Mouse (Mus musculus) heart, adult 11 months (tissue): Measurements from ENCODE around the gene Atp10b.

Source experiments
- DNase-seq: peaks from one replicate; pipeline ENCODE4 v3.0.0; 2022

Gene Atp10b

GRCm38 (mm10) chr11:43200089-43200488 lies 50.4 kb downstream of the Atp10b start:
- DNase-seq, result no peak

GRCm38 (mm10) chr11:43203580-43203979 lies 53.9 kb downstream of the Atp10b start:
- peak; percentile 41 for DNase-seq

GRCm38 (mm10) chr11:43213134-43213533 lies 63.5 kb downstream of the Atp10b start:
- DNase-seq, result no peak

GRCm38 (mm10) chr11:43213740-43214139 lies 64.1 kb downstream of the Atp10b start:
- no peak for DNase-seq

DNA sequence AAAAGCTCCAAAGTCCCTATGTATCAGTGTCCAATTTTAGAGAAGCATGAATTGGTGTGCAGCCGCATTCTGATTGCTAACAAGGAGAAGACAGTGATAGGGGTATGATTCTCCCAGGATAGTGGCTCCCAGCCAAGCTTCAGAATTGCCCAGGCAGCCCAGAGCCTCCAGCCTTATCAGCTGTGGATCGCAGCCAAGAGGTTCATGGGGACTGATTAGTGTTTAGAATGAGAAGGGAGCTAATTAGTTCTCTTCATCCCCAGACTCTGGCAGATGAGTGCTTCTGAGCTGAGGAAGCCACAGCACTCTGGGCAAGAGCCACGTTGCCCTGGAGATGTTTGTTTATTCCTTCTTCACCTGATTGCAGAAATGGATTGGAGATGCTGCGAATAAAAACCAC lies 67.3 kb downstream of the Atp10b start:
- DNase-seq, result peak; percentile 86

- no peak for DNase-seq
These were observed 80.6 kb downstream of the Atp10b start for GRCm38 (mm10) chr11:43230231-43230630.

GRCm38 (mm10) chr11:43232073-43232472 lies 82.4 kb downstream of the Atp10b start:
- no peak for DNase-seq

DNA sequence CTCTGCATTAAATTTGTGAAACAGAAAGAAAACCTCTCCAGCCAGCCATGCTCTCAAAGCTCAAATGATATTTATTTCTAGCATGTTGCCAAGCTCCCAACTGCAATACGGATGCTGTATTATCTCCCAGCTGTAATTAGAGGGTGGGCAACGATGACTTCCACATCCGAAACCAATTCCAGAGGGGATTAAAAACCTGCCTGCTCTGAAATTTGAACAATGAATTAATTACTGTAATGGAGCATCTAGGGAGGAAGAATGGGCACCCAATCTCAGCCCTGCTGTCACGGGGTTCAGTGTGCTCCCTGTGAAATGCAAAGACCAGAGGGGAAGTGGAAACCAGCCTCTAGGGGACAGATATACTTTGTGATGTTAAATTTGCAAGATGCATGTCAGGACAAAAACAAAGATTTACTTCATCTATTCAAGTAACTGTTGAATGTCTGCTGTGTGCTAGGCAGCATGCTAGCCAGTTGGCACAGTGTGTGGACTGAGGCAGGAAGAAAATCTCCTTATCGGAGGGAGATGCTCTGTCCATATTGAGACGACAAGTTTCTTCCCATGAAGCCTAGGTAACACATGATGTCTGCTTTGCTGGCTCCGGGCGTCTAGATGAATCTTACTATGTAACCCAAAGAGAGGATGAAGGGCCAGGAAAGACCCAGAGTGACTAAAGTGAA lies 86.8 kb downstream of the Atp10b start:
- peak; percentile 39 for DNase-seq

DNA sequence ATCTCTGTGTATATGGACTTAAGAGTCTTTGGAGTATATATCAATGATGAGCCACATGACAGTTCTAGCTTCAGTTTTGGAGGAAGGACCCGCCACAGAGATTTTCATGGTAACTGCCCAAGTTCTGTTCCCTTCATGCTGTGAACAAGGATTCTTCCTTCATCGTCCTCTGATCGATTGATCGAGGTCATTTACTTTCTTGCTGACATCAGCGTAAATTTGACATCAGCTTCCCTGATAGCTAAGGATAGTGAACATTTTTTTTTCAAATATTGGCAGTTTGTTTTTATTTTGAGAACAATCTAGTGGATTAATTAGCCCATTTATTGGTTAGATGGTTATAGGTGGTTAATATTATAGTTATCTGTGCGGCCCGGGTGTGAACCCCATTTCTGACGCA lies 90.1 kb downstream of the Atp10b start:
- DNase-seq, result no peak

DNA sequence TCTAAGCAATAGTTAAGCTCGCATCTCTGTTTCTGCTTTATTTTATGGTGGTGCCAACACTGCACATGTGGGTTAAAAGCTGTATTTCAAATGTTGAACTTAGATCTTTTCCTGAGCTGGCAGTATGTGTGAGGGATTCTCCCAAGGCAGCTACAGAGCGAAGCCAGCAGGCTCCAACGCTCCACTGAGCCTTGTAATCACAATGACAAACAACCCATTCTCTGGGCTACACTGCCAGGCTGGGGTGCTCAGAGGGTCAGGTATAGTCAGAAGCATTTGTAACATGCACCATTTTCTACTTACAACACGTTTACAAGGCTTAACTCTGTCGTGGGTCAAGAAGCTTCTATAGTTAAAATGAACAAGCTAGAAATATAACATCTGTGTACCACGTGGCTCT lies 103.4 kb downstream of the Atp10b start:
- no peak for DNase-seq

DNA sequence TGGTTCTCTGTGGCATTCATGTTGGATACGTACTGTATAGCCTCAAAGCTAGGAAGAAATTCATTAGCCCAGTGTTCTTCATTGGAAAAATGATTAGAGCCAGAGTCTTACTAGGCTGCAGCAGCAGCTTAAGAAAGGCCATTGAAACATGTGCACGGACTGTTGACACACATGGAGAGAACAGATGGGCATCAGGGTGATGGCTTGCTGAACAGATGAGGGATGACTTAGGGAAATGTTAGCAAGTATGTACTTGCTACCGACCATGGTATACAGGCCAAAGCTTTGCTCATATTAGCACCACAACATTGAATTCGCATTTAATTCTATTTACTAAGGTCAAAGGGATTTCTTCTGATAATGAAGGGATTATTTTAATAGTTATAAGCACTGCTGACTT lies 105.6 kb downstream of the Atp10b start:
- no peak for DNase-seq

DNA sequence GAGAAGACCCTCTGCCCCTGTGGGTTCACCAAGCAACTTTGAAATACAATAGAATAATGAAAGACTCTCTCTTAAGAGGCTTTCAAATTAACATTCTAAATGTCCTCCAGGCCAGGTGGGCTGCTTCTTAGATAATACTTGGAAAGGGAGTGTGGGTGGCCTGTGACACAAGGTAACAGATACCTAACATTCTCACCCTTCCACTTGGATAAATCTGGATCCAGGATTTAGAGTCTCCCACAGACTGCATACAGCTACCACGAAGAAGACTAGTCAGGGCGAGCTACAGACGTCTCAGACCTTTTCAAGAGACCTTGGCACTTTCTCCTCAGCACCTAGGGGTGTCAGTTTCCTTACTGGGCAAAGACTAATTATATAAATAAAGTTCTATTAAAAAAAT lies 107.6 kb downstream of the Atp10b start:
- DNase-seq, result no peak

GRCm38 (mm10) chr11:43257781-43258180 lies 108.1 kb downstream of the Atp10b start:
- no peak for DNase-seq

DNA sequence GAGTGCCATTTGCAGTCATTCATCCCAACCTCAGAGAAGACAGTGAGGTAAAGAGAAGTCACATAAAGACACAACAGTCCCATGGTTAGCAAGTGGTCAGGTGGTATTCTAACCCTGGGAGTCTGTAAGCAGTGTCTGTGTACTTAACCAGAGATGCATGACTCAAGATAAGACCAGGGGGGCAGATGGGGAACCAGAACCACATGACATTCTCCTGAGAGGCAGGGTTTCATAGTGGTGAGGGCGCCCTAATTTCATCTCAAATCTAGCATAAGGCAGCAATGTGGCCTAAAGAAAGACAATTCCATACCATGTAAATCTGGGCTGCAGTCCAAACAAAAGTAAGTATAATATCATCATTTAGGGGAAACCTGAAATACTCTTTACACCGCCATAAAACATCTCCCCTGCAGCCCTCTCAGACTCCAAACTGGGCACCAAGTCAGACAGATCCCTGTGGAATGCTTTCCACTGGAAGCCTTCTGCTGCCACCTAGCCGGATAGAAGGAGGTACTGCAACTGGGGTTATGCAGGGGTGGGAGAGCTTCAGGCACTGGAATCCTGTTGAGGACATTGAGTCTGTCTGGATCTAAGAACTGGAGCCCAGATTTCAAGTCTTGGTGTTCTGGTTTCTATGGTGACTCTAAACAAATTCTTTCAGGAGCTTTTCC lies 114.0 kb downstream of the Atp10b start:
- peak; percentile 92 for DNase-seq

DNA sequence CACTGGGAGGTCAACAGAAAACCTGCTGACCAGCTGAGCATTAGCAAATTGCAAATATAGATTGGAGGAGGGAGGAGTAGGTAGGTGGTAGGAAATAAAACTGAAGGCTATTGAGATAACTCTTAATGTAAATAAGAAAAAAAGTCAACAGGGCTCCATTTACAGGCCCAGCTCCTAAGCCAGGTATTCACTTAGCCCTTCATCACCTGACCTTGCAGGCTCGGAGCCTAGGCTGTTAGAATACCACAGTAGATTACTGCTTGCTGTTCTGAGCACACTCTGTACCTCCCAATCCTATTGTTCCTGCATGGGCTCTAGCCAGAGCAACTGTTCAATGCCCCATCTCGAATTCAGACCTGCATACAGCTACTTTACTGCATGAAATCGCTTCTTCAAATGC lies 117.8 kb downstream of the Atp10b start:
- no peak for DNase-seq

- peak; percentile 72 for DNase-seq
These were observed 120.0 kb downstream of the Atp10b start for GRCm38 (mm10) chr11:43269503-43270255.

DNA sequence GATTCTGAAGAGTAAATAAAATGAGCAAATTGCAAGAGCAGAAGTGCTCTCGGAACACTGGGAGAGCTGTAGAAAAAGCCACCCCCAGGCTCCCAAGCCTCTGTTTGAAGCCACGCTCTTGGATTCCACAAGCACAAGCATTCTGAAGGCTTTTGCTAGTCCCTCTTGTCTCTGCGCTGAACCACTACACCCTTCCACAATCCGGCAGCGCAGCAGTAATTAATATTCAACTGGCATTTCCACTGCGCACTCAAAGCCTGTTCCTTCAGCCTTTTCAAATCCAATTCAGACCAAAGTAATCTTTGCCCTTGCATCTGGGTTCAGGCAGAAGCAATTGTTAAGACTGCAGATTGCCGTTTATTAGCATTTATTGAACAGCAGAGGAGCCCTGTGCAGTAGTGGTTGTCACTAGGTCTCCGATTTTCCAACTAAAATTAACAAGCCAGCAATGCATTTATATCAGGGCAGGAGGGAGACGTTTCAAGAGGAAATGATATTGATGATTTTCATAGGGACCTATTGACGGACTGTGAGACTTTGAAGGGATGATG lies 120.7 kb downstream of the Atp10b start:
- DNase-seq, result no peak

DNA sequence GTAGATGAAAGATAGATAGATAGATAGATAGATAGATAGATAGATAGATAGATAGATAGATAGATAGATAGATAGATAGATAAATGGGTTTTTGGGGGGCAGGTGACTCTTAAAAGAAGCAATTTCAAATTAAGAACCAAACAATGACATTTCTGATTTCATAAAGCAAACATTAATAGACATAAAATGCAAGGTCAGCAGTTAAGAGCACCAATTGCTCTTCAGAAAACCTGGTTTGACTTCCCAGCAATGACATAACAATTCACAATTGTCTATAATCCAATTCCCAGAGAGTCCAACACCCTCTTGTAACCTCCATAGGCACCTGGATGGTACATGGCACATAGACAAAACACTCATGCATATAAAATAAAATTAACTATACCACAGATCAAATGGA lies 124.2 kb downstream of the Atp10b start:
- DNase-seq, result no peak

DNA sequence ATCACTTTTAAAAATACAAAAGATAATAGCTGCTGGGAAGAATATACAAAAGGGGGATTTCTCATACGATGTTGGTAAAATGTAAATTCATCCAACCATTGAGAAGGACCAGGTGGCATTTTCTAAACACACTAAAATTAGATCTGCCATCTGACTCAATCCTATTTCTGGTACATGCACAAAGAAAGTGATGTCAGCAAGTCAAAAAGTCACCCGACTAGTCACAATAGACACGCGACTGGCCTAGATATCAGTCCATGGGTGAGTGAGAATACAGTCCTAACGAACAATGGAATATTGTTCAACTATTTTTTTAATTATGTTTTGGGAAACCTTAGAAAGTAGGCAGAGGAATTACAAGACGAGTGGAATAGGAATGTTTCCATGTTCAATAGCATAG lies 147.9 kb downstream of the Atp10b start:
- DNase-seq, result no peak

DNA sequence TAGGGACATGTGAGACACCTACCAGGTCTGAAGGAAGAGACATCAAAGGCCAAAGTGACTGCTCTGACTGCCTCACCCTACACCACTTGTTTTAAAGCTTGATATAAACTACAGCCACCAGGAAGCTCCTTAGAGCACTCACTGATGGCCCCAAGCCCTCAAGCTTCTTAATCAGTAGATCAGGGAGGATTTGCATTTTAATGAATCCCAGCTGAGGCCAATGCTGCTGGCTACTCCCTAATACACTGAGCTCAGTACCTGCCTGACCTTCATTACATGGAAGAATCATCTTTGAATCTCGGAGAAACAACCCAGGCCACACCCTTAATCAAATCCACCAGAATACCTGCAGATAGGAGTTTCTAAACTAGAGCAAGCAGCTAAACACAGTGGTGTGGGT lies 161.3 kb downstream of the Atp10b start:
- no peak for DNase-seq
